Mouse (Mus musculus) right cerebral cortex, adult 2 months (tissue): ENCODE data around the gene Cplane1.
A peak's percentile ranks its signal among the peaks of the same experiment; 100 is the strongest.
"Not testable (repeated sequence)": the region's sequence is repeated elsewhere in the genome, so short reads cannot be mapped to it uniquely, and the experiment has no call there.

ENCODE experiments used
- DNase-seq, 2 experiments: peaks; one replicate each; pipeline ENCODE4 v3.0.0; 2021 to 2022; ENCODE audit warnings: low spot score in 2 of 2

Gene Cplane1

DNA sequence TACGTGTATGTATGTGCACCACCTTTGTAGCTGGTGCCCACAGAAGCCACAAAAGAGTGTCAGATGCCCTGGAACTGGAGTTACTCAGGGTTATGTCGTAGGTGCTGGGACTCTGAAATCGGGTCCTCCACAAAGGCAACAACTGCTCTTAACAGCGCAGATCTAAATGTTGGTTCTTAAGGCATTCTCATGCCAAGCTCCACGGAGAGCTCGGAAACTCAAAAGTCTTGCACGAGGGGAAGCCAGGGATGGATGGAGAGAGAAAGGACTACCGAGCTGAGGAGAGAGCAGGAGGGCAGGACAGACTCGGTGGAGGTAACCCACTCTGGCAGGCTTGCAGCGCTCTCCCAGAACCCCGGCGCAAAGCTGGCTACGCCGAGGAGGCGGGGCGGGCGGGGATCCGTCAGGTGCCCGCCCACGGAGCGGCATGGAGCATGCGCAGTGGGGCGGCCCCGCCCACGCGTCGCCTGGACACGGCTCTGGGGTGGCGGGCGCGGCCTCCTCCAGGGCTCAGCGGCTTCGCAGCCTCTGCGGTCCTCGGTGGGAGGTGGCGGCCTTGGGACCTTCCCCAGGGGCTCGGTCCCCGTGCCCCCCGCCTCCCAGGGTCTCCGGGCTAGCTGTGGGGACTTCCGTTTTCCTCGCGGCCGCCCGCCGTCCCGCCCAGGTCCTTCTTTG lies at the start of gene Cplane1:
TSS of gene Cplane1 (plus strand) at position 516 of the 675 bp plus-strand sequence.
- peak; percentile 91 to 93 for DNase-seq

GRCm38 (mm10) chr15:8129281-8129680 lies 39.6 kb upstream of the Cplane1 start:
- DNase-seq, result no peak

- no peak for DNase-seq
These were observed 37.6 kb upstream of the Cplane1 start for GRCm38 (mm10) chr15:8131268-8131667.

DNA sequence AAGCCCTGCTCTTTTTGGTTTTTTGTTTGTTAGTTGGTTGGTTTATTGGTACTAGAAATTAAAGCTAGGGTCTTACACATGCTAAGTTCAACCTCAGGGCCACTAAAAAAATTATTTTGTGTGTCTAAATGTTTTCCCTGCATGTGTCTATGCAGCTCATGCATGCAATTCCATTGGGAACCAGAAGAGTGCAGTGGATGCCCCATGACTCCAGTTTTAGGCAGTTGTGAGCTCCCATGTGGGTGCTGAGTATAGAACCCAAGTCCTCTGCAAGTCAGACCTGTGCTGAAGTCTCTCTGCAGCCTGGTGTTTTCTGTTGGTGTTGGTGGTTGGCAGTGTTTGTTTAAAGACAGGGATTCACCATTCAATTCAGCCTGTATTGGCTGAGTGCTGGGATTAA lies 37.1 kb upstream of the Cplane1 start:
- DNase-seq, result no peak

- no peak for DNase-seq
These were observed 33.3 kb upstream of the Cplane1 start for GRCm38 (mm10) chr15:8135606-8136005.

- DNase-seq, result no peak
These were observed 7.1 kb upstream of the Cplane1 start for GRCm38 (mm10) chr15:8161841-8162240.

GRCm38 (mm10) chr15:8169266-8169746 lies 400 bp downstream of the Cplane1 start:
- peak; percentile 47 to 55 for DNase-seq

DNA sequence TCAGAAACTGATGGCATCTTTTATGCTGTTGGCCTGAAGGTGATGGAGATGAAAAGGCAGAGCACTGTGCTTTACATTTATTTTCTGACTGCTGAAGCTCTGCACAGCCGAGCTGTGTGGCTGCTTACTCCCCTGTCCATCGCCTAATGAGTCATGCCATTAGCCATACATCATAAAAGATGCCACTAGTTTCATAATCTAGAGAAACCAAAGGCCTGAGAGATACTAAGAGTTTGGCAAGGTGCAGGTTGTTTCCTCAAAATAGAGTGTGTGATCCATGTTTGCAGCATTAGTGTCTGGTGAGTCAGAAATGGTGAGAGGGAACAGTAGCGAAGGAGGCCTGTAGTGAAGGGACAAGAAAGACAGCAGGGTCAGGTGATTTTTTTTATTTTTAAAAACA lies 20.7 kb downstream of the Cplane1 start:
- DNase-seq, result no peak

GRCm38 (mm10) chr15:8190435-8190834 lies 21.5 kb downstream of the Cplane1 start:
- no peak for DNase-seq

GRCm38 (mm10) chr15:8200317-8200716 lies 31.4 kb downstream of the Cplane1 start:
- DNase-seq, result no peak

- DNase-seq, result no peak
These were observed 39.5 kb downstream of the Cplane1 start for GRCm38 (mm10) chr15:8208362-8208761.

DNA sequence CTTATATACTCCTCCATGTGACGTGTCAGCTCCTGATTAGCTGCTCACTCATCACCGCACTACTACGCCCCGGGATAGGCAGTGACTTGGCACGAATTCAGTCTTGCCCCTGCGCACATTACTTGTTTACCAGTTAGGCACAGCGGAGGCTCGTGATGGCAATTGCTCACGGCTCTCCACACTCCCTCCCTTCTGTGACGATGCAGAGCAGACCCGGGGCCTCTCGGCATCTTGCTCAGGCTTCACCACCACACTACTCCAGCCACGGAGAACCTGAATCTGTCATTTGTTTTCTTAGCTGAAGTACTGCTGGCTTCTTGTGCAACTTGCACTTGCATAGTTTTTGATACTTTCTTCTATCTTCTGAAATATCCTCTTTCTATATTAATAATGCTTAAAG lies 45.9 kb downstream of the Cplane1 start:
- no peak for DNase-seq

- DNase-seq, result not testable (repeated sequence)
These were observed 65.3 kb downstream of the Cplane1 start for GRCm38 (mm10) chr15:8234167-8234566.

DNA sequence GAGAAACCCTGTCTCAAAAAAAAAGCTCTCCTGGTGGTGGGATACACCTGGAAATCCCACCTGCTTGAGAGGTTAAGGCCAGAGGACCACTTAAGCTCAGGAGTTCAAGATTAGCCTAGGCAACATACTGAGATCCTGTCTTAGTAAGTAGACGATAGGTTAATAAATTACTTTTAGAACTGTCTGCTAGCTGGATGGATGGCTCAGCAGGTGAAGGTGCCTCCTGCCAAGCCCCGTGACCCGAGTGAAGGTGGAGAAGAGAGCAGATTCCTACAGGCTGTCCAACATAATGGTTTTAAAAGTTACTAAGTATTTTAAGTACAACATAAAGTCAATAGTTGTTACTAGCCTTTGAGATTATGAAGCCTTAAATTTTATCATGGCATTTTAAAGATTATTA lies 97.0 kb downstream of the Cplane1 start:
- no peak for DNase-seq

DNA sequence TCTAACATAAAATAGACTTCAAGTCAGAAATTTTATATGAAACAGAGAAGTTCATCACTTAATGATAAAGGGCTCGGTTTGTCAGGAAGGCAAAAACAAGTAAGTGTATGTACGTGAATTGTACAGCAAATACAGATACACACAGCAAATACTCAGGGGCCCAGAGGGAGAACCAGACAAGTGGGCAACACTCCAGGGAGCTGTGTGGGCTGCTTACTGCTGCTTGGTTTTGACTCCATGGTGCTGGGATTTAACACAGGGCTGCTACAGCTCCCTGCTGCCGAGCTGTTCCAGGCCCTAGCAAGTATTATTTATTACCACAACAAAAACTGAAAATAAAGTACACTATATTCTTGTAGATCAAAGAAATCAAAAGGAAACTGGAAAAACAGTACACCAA lies 98.3 kb downstream of the Cplane1 start:
- no peak for DNase-seq

GRCm38 (mm10) chr15:8268231-8268630 lies 99.3 kb downstream of the Cplane1 start:
- DNase-seq, result no peak

GRCm38 (mm10) chr15:8271952-8272351 lies 103.0 kb downstream of the Cplane1 start:
- no peak for DNase-seq

GRCm38 (mm10) chr15:8277916-8278315 lies 109.0 kb downstream of the Cplane1 start:
- not testable (repeated sequence) for DNase-seq

GRCm38 (mm10) chr15:8279320-8279779 lies 110.4 kb downstream of the Cplane1 start:
- no peak for DNase-seq

DNA sequence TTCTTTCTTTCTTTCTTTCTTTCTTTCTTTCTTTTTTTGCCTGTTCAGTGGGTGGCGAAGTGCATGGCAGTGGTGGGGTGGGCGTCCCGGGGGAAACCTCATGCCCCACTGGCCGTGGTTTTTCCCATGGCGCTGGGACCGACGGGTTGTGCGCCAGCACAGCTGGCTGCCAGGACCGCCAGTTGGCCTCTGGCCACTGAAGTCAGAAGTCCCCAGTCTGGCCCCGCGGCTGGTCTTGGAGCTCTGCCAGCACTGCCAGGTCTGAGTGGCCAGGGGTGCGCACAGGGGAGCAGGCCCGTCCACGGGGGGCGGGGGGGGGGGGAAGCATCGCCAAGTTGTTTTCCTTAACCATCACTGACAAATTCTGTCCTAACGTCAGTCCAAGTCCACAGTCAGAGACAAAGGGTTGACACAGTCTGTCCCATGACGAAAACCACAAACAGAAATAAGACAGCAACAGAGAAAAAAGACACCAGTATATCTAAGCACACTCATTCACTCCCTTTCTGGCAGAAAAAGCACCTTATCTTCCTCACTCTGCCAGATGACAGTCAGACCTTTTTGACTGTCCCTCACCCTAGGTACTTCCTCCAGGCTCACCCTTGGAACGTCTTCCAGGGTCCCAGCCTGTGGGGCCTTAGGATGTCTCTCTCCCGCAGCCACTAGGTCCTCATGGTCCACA lies 111.2 kb downstream of the Cplane1 start:
- no peak for DNase-seq

DNA sequence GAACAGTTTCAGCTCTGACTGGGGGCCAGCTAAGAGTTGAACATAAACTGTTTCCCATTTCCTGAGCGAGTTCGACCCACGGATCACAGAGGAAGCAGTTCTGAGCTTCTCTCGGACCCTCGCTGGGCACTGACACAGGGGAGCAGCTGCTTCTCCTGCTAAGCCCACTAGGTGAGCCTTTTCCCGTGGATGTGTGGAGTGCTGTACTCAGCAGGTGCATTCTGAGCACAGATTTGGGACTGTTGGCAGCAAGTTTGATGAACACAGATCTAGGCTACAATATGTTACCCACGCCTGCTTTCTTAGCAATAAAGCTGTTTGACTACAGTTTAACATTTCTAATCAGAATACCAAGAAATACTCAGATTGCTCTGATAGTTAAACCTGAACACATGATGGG lies 112.8 kb downstream of the Cplane1 start:
- no peak for DNase-seq

GRCm38 (mm10) chr15:8282155-8282554 lies 113.2 kb downstream of the Cplane1 start:
- DNase-seq, result no peak

DNA sequence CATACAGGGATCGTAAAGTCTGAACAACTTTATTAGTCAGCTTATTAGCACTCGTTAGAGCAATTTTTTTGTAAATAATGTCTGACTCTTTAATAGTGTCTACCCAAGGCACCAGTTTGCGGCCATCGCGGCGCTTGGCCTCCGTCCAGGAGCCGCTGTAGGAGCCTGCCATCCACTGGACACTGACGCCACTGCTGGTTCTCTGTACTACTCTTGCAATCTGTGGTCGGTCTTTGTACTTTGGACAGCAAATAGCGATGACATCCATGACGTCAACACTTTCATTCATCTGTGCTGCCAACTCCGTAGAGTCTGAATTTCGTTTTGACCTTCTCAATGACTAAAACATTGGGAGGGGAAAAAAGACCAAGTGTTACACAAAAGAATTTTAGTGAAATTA lies 122.3 kb downstream of the Cplane1 start:
- no peak for DNase-seq
